Mouse (Mus musculus): ENCODE results near the gene Slc7a7. TPM values are rescaled to one million over a fixed set of nuclear protein-coding genes. Genes with fewer than 3 reads are reported as not detected.
A peak's percentile ranks its signal among the peaks of the same experiment; 100 is the strongest.

Gene Slc7a7
- total and polyA plus RNA-seq, 2 experiments from 2014 or later = 3.2 to 3.4 TPM

DNA sequence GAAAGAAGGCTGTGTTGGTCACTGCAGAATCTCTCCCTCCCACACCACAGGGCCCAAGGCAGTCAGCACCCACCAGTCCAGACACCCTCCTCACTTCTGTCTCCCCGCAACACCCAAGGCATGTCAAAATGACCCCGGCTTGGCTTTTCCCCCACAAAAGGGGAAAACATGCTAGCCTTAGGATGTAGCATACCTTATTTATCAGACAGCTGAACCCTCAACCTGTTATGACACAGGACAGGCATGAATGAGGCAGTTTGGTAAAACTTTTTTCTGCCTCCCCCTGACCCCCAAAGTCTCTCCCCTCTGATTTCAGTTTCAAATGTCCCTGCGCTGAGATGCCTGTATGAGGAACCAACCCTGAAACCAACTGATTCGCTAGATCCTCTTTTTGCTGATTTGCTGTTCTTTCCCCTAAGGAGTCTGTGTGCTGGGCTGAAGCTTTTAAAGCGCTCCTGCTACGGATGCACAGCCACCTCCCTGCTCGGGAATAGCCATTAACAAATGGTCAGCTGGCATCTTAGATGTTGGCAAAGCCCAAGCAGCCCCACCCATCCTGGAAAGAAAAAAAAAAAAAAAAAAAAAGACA lies 8.4 kb downstream of the Slc7a7 start:
- Histone ChIP-seq H3K9ac (no peak overlapping the region), H3K4me2 (ENCODE audit: low read depth) (no peak overlapping the region), H3K27ac (ENCODE audit: low read depth, low read length) (no peak overlapping the region), H3K9me3 (ENCODE audit: low read length) (no peaks in the 10 kb centered on the region), H3K4me3 (ENCODE audit: low read depth, low read length) (no peak overlapping the region), H3K36me3 (ENCODE audit: insufficient read depth) (no peaks in the 10 kb centered on the region), H3K4me1 (ENCODE audit: insufficient read depth) (no peaks in the 10 kb centered on the region), H3K27me3 (ENCODE audit: insufficient read depth, low read length) (no peaks in the 10 kb centered on the region)
- no peak for DNase-seq
- no peak for TF ChIP-seq CTCF (IDR thresholded peaks at IDR 0.05; ENCODE audit: low read depth)
- 79% methylated on average over 7 of the region's 7 CpGs for WGBS
- ATAC-seq = no peak

DNA sequence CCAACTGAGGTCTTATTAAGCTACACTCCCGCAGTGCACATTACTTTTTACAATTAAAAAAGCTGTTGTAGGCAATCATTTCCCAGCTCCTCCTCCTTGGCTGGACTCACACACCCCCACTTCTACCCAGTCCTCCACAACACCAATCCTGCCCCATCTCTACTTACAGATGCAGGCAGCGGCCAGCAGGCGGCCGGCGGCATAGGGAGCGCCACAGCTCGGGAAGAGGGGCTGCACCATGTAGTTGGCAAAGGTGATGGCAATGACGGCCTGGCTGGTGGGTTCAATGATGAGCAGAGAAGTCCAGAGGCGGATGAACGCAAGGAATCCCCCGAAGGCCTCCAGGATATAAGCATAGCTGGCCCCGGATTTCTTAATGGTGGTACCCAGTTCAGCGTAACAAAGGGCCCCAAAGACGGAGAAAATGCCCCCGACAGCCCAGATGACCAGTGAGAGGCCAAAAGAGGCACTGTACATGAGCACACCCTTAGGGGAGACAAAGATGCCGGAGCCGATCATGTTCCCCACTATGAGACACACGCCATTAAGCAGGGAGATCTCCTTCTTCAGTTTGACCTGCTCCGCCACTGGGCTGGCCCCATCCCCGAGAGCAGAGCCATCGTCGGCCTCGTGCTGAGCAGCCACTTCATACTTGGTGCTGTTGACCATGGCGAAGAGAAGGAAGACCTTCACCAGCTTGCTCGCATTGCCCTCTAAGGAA lies 9.1 kb downstream of the Slc7a7 start:
- Histone ChIP-seq H3K27me3 (ENCODE audit: insufficient read depth, low read length) (no peaks in the 10 kb centered on the region), H3K36me3 (ENCODE audit: insufficient read depth) (no peaks in the 10 kb centered on the region), H3K4me3 (ENCODE audit: low read depth, low read length) (no peak overlapping the region), H3K4me1 (ENCODE audit: insufficient read depth) (no peaks in the 10 kb centered on the region), H3K9ac (no peak overlapping the region), H3K4me2 (ENCODE audit: low read depth) (no peak overlapping the region), H3K9me3 (ENCODE audit: low read length) (no peaks in the 10 kb centered on the region), H3K27ac (ENCODE audit: low read depth, low read length) (no peak overlapping the region)
- DNase-seq (no peak), ATAC-seq (0 out of 2 replicates have a peak, but pooled peaks have one; percentile 20)
- TF ChIP-seq CTCF (IDR thresholded peaks at IDR 0.05; ENCODE audit: low read depth) = 0 out of 2 replicates have a peak, but pooled peaks have one; percentile 20
- 80% methylated on average over 25 of the region's 25 CpGs for WGBS

DNA sequence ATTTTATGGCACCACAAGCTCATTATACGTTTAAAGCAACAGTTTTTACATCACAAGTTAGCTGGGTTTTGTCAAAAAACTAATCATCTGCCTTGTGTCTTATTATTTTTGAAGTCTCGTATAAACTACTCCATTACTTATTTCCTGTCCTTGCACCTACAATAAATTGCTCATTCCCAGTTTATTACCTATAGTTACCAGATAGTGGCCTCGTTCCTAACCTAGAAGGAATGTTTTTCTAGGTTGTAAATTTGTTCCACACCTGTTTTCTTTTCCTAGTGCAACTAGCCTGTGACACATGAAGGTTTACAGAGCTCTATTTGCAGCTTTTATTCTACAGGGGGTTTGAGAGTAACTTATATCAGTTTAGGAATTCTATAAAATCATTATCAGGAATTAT lies 15.9 kb downstream of the Slc7a7 start:
- no peaks in the 10 kb centered on the region for H3K4me1 ChIP-seq (ENCODE audit: insufficient read depth)
- no peak overlapping the region for H3K9ac ChIP-seq
- H3K4me3 ChIP-seq (ENCODE audit: low read depth, low read length) = no peak overlapping the region
- H3K27ac ChIP-seq (ENCODE audit: low read depth, low read length) = no peak overlapping the region
- H3K9me3 ChIP-seq (ENCODE audit: low read length) = no peaks in the 10 kb centered on the region
- 78% methylated on average over 3 of the region's 3 CpGs for WGBS
- no peaks in the 10 kb centered on the region for H3K36me3 ChIP-seq (ENCODE audit: insufficient read depth)
- ATAC-seq = no peak
- no peak for TF ChIP-seq CTCF (IDR thresholded peaks at IDR 0.05; ENCODE audit: low read depth)
- H3K27me3 ChIP-seq (ENCODE audit: insufficient read depth, low read length) = no peaks in the 10 kb centered on the region
- H3K4me2 ChIP-seq (ENCODE audit: low read depth) = no peak overlapping the region
- no peak for DNase-seq

DNA sequence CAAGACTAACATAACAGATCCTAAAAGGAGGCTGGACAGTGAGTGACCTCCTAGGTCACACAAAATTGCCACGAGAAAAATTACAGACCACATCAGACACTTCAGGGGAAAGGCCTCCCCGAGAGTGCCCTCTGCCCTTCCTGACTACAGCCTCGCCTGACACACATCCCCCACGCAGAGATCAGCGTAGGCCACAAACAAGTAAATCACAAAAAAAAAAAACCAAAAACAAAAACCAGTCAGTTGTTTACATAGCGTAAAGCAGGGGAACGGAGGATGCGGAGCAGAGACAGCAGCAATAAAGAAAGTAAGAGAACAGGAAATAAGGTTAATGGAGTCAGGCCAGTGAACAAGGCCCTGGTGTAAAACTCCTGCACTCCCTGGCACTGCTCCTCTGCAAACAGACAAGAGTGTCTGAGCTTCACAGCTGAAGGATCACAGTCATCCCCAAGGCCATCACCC lies 18.6 kb downstream of the Slc7a7 start:
- Histone ChIP-seq H3K4me2 (ENCODE audit: low read depth) (no peak overlapping the region), H3K27ac (ENCODE audit: low read depth, low read length) (no peak overlapping the region), H3K4me3 (ENCODE audit: low read depth, low read length) (no peak overlapping the region), H3K4me1 (ENCODE audit: insufficient read depth) (no peaks in the 10 kb centered on the region), H3K27me3 (ENCODE audit: insufficient read depth, low read length) (no peaks in the 10 kb centered on the region), H3K9me3 (ENCODE audit: low read length) (no peaks in the 10 kb centered on the region), H3K9ac (no peak overlapping the region), H3K36me3 (ENCODE audit: insufficient read depth) (no peaks in the 10 kb centered on the region)
- no peak for TF ChIP-seq CTCF (IDR thresholded peaks at IDR 0.05; ENCODE audit: low read depth)
- WGBS = 69% methylated on average over 8 of the region's 8 CpGs
- ATAC-seq (no peak), DNase-seq (no peak)

DNA sequence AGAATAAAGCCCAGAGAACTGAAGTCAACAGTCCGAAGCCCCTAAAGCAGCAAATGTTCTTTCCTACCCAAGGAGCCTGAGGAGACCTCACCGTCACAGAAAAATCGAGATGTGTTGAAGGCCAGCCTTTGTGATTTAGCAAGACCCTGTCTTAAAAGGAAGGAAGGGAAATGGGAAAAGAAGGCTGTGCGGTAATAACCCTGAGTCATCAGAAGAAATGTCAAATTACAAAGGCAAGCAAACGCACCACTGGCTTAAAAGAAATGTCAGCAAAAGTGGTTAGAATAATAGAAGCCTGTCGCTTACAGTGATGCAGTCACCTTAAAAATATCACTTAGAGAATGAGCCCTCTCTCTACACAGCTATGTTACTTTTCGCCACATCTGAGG lies 19.1 kb downstream of the Slc7a7 start:
- Histone ChIP-seq H3K9ac (no peak overlapping the region), H3K27me3 (ENCODE audit: insufficient read depth, low read length) (no peaks in the 10 kb centered on the region), H3K9me3 (ENCODE audit: low read length) (no peaks in the 10 kb centered on the region), H3K4me2 (ENCODE audit: low read depth) (no peak overlapping the region), H3K27ac (ENCODE audit: low read depth, low read length) (no peak overlapping the region), H3K4me1 (ENCODE audit: insufficient read depth) (no peaks in the 10 kb centered on the region), H3K36me3 (ENCODE audit: insufficient read depth) (no peaks in the 10 kb centered on the region), H3K4me3 (ENCODE audit: low read depth, low read length) (no peak overlapping the region)
- ATAC-seq (no peak), DNase-seq (no peak)
- 74% methylated on average over 7 of the region's 7 CpGs for WGBS
- TF ChIP-seq CTCF (IDR thresholded peaks at IDR 0.05; ENCODE audit: low read depth) = no peak

DNA sequence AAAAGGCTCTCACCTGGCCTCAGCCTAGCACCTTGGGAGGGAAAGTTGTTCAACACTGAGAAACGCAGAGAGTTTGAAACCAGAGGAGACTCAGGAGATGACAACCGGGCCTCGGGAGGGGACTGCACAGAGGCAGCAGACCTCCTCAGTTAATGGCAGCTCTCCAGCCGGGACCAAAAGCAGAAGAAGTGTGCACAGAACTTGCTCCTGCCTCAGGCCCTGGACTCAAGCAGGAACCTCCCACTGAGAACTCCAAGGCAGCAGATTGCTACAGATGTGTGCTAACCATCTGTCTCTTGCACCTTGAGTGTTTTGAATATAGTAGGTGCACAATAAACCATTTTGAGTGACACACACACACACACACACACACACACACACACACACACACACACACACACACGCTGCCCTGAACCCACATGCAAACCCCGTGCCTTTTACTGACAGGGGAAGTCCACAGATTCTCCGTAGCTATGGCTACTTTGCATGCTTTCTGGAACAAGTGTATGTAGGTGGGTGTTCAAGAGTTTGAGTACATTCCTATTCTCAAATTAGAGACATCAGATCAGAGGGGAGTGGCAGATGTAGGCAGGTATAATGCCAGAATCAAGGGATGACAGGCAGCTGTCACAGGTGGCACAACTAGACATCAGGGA lies 19.6 kb downstream of the Slc7a7 start:
- H3K4me3 ChIP-seq (ENCODE audit: low read depth, low read length) = no peak overlapping the region
- no peak for DNase-seq
- no peaks in the 10 kb centered on the region for H3K9me3 ChIP-seq (ENCODE audit: low read length)
- H3K27ac ChIP-seq (ENCODE audit: low read depth, low read length) = no peak overlapping the region
- 86% methylated on average over 7 of the region's 7 CpGs for WGBS
- no peak for TF ChIP-seq CTCF (IDR thresholded peaks at IDR 0.05; ENCODE audit: low read depth)
- no peaks in the 10 kb centered on the region for H3K27me3 ChIP-seq (ENCODE audit: insufficient read depth, low read length)
- no peak for ATAC-seq
- no peak overlapping the region for H3K9ac ChIP-seq
- H3K4me1 ChIP-seq (ENCODE audit: insufficient read depth) = no peaks in the 10 kb centered on the region
- H3K4me2 ChIP-seq (ENCODE audit: low read depth) = no peak overlapping the region
- H3K36me3 ChIP-seq (ENCODE audit: insufficient read depth) = no peaks in the 10 kb centered on the region

DNA sequence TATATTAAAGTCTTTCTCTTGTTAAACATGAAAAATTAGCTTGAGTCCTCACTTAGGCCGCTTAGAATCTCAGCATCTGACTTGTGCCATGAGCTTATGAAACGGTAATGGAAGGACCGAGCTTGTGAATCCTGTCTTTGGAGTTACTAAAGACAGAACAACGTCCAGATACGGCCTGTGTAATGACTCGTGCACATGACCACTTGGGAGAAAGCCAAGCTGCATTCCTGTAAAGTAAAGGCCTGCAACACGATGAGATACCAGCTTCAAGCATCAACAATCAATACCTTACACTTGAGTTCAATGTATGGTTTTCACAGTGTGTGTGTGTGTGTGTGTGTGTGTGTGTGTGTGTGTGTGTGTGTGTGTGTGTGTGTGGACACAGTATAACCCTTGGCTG lies 20.9 kb downstream of the Slc7a7 start:
- H3K9me3 ChIP-seq (ENCODE audit: low read length) = no peaks in the 10 kb centered on the region
- ATAC-seq (no peak), DNase-seq (no peak)
- TF ChIP-seq CTCF (IDR thresholded peaks at IDR 0.05; ENCODE audit: low read depth) = no peak
- no peaks in the 10 kb centered on the region for H3K4me1 ChIP-seq (ENCODE audit: insufficient read depth)
- no peak overlapping the region for H3K9ac ChIP-seq
- H3K4me3 ChIP-seq (ENCODE audit: low read depth, low read length) = no peak overlapping the region
- H3K27ac ChIP-seq (ENCODE audit: low read depth, low read length) = no peak overlapping the region
- no peak overlapping the region for H3K4me2 ChIP-seq (ENCODE audit: low read depth)
- WGBS = 81% methylated on average over 7 of the region's 7 CpGs
- no peaks in the 10 kb centered on the region for H3K27me3 ChIP-seq (ENCODE audit: insufficient read depth, low read length)
- no peaks in the 10 kb centered on the region for H3K36me3 ChIP-seq (ENCODE audit: insufficient read depth)
